Mouse (Mus musculus) MEL (cell line): ENCODE results near the gene Hmg20b. TPM values are rescaled to one million over a fixed set of nuclear protein-coding genes. Genes with fewer than 3 reads are reported as not detected.

ENCODE experiments used
- DNase-seq: peaks from one replicate; pipeline ENCODE4 v3.0.0; 2011; ENCODE audit warnings: low read depth, low spot score
- H3K27ac ChIP-seq: 2 replicates; pipeline ENCODE4 v1.5.1; 2012; ENCODE audit warnings: low read depth, mild to moderate bottlenecking, control low read depth, low read length, moderate library complexity; ENCODE audit not compliant: control insufficient read depth
- H3K27me3 ChIP-seq, 2 experiments: fragments of 150-350 bp in 1 of 2; sonication (generic) in 1 of 2; 2 replicates each; pipeline ENCODE4 v1.6.1; 2012; ENCODE audit warnings: low read length in 2 of 2, mild to moderate bottlenecking in 2 of 2, improper control_type of control experiment in 1 of 2, moderate library complexity in 1 of 2; ENCODE audit not compliant: insufficient read depth in 2 of 2, control insufficient read depth in 1 of 2
- H3K36me3 ChIP-seq, 2 experiments: 2 replicates each; pipeline ENCODE4 v1.6.1; 2012 to 2014; ENCODE audit warnings: low read length in 2 of 2, improper control_type of control experiment in 1 of 2, inconsistent platforms in 1 of 2, mild to moderate bottlenecking in 1 of 2; ENCODE audit not compliant: insufficient read depth in 2 of 2, control insufficient read depth in 1 of 2
- H3K4me1 ChIP-seq, 2 experiments: fragments of 150-350 bp in 1 of 2; sonication (generic) in 1 of 2; 2 replicates each; pipeline ENCODE4 v1.6.1; 2012; ENCODE audit warnings: low read length in 2 of 2, improper control_type of control experiment in 1 of 2, mild to moderate bottlenecking in 1 of 2; ENCODE audit not compliant: insufficient read depth in 2 of 2, control insufficient read depth in 1 of 2
- H3K4me3 ChIP-seq, 2 experiments: fragments of 150-350 bp in 1 of 2; sonication (generic) in 1 of 2; 2 replicates each; pipeline ENCODE4 v1.5.1; 2012; ENCODE audit warnings: low read depth in 2 of 2, low read length in 2 of 2, mild to moderate bottlenecking in 2 of 2, moderate library complexity in 2 of 2, control low read depth in 1 of 2, improper control_type of control experiment in 1 of 2; ENCODE audit not compliant: control insufficient read depth in 1 of 2, insufficient read depth in 1 of 2
- H3K79me2 ChIP-seq: 2 replicates; pipeline ENCODE4 v1.6.1; 2012; ENCODE audit warnings: mild to moderate bottlenecking, low read length, moderate library complexity; ENCODE audit not compliant: control insufficient read depth, poor library complexity, insufficient read depth
- H3K9ac ChIP-seq: 2 replicates; pipeline ENCODE4 v1.6.1; 2012; ENCODE audit warnings: low read depth, mild to moderate bottlenecking, control low read depth, low read length, moderate library complexity; ENCODE audit not compliant: control insufficient read depth, poor library complexity, severe bottlenecking
- H3K9me3 ChIP-seq: fragments of 150-350 bp; sonication (generic); replicated peaks from 2 replicates; pipeline ENCODE4 v1.6.1; 2012; ENCODE audit warnings: mild to moderate bottlenecking, low read length, improper control_type of control experiment, moderate library complexity; ENCODE audit not compliant: insufficient read depth
- CHD1 ChIP-seq: IDR thresholded peaks from 2 replicates; pipeline ENCODE4 v1.6.1; 2012; ENCODE audit warnings: low read depth, mild to moderate bottlenecking, inconsistent platforms, low read length, improper control_type of control experiment
- CHD2 ChIP-seq: IDR thresholded peaks from 2 replicates; pipeline ENCODE4 v1.6.1; 2011; ENCODE audit warnings: low read length, improper control_type of control experiment
- CTCF ChIP-seq, 3 experiments: IDR thresholded peaks in 2 of 3; conservative IDR thresholded peaks in 1 of 3; 2 replicates each; pipeline ENCODE4 v1.5.1; 2011 to 2012; ENCODE audit warnings: low read length in 3 of 3, low read depth in 2 of 3, mild to moderate bottlenecking in 2 of 3, improper control_type of control experiment in 1 of 3, inconsistent platforms in 1 of 3, mixed read lengths in 1 of 3, moderate library complexity in 1 of 3; ENCODE audit not compliant: control insufficient read depth in 1 of 3, insufficient read depth in 1 of 3, poor library complexity in 1 of 3, severe bottlenecking in 1 of 3
- E2F4 ChIP-seq: IDR thresholded peaks from 2 replicates; pipeline ENCODE4 v1.6.1; 2011; ENCODE audit warnings: low read depth, low read length, improper control_type of control experiment, borderline replicate concordance
- ELF1 ChIP-seq: IDR thresholded peaks from 2 replicates; pipeline ENCODE4 v1.6.1; 2014; ENCODE audit warnings: low read depth, mild to moderate bottlenecking, inconsistent platforms, low read length, improper control_type of control experiment, moderate library complexity
- ETS1 ChIP-seq: IDR thresholded peaks from 2 replicates; pipeline ENCODE4 v1.6.1; 2012; ENCODE audit warnings: low read depth, mild to moderate bottlenecking, inconsistent platforms, low read length, improper control_type of control experiment, moderate library complexity
- HCFC1 ChIP-seq: IDR thresholded peaks from 2 replicates; pipeline ENCODE4 v1.6.1; 2012; ENCODE audit warnings: low read depth, mild to moderate bottlenecking, inconsistent platforms, low read length, improper control_type of control experiment, moderate library complexity
- JUND ChIP-seq: IDR thresholded peaks from 2 replicates; pipeline ENCODE4 v1.6.1; 2011; ENCODE audit warnings: low read depth, mild to moderate bottlenecking, improper control_type of control experiment, low read length
- MAFK ChIP-seq: IDR thresholded peaks from 2 replicates; pipeline ENCODE4 v1.6.1; 2011; ENCODE audit warnings: low read depth, mild to moderate bottlenecking, low read length, improper control_type of control experiment, borderline replicate concordance
- MAX ChIP-seq: IDR thresholded peaks from 2 replicates; pipeline ENCODE4 v1.6.1; 2011; ENCODE audit warnings: low read length, improper control_type of control experiment
- MAZ ChIP-seq: IDR thresholded peaks from 2 replicates; pipeline ENCODE4 v1.6.1; 2012; ENCODE audit warnings: low read depth, mild to moderate bottlenecking, inconsistent platforms, low read length, improper control_type of control experiment
- MYB ChIP-seq: IDR thresholded peaks from 2 replicates; pipeline ENCODE4 v1.6.1; 2011; ENCODE audit warnings: mild to moderate bottlenecking, low read depth, low read length, improper control_type of control experiment
- NELFE ChIP-seq: IDR thresholded peaks from 2 replicates; pipeline ENCODE4 v1.6.1; 2011; ENCODE audit warnings: low read depth, low read length, improper control_type of control experiment
- POLR2AphosphoS5 ChIP-seq: IDR thresholded peaks from 2 replicates; pipeline ENCODE4 v1.6.1; 2012; ENCODE audit warnings: low read depth, borderline replicate concordance, mild to moderate bottlenecking, inconsistent platforms, low read length, moderate library complexity, mixed read lengths
- SIN3A ChIP-seq: IDR thresholded peaks from 2 replicates; pipeline ENCODE4 v1.6.1; 2012; ENCODE audit warnings: low read length, improper control_type of control experiment, inconsistent platforms
- SMC3 ChIP-seq: IDR thresholded peaks from 2 replicates; pipeline ENCODE4 v1.6.1; 2011; ENCODE audit warnings: low read depth, low read length, improper control_type of control experiment
- TAL1 ChIP-seq: IDR thresholded peaks from 2 replicates; pipeline ENCODE4 v1.6.1; 2012; ENCODE audit warnings: mild to moderate bottlenecking, inconsistent platforms, low read length, moderate library complexity, mixed read lengths
- UBTF ChIP-seq: IDR thresholded peaks from 2 replicates; pipeline ENCODE4 v1.6.1; 2012; ENCODE audit warnings: low read depth, mild to moderate bottlenecking, inconsistent platforms, low read length, improper control_type of control experiment, moderate library complexity, borderline replicate concordance; ENCODE audit not compliant: insufficient read depth
- USF2 ChIP-seq, 2 experiments: IDR thresholded peaks; 2 replicates each; pipeline ENCODE4 v1.6.1; 2011 to 2012; ENCODE audit warnings: improper control_type of control experiment in 2 of 2, low read length in 2 of 2, borderline replicate concordance in 1 of 2, inconsistent platforms in 1 of 2, low read depth in 1 of 2, mild to moderate bottlenecking in 1 of 2; ENCODE audit not compliant: insufficient read depth in 1 of 2
- ZMIZ1 ChIP-seq: IDR thresholded peaks from 2 replicates; pipeline ENCODE4 v1.6.1; 2012; ENCODE audit warnings: low read depth, mild to moderate bottlenecking, inconsistent platforms, low read length, improper control_type of control experiment, moderate library complexity
- ZNF384 ChIP-seq: IDR thresholded peaks from 2 replicates; pipeline ENCODE4 v1.6.1; 2012; ENCODE audit warnings: low read depth, mild to moderate bottlenecking, inconsistent platforms, low read length, improper control_type of control experiment
- polyA plus RNA-seq, 2 experiments: library from polyadenylated mRNA; stranded (reverse) in 1 of 2; unstranded in 1 of 2; fragments of >175 nt in 1 of 2; fragments of >200 nt in 1 of 2; gene quantifications; 2 replicates each; pipeline versions ENCODE4 v1.2.1 to v1.2.4; 2012; ENCODE audit warnings: low replicate concordance in 2 of 2, low read depth in 1 of 2; ENCODE audit not compliant: insufficient read length in 2 of 2, insufficient read depth in 1 of 2, missing spikeins in 1 of 2
- total RNA-seq: library from RNA; depleted of rRNA; stranded (reverse); fragments of 300-350 nt; gene quantifications from 2 replicates; pipeline ENCODE4 v1.2.3, GENCODE M21; 2012

Gene Hmg20b
- total and polyA plus RNA-seq, 3 experiments = 27.0 to 92.7 TPM; not detected in 1

DNA sequence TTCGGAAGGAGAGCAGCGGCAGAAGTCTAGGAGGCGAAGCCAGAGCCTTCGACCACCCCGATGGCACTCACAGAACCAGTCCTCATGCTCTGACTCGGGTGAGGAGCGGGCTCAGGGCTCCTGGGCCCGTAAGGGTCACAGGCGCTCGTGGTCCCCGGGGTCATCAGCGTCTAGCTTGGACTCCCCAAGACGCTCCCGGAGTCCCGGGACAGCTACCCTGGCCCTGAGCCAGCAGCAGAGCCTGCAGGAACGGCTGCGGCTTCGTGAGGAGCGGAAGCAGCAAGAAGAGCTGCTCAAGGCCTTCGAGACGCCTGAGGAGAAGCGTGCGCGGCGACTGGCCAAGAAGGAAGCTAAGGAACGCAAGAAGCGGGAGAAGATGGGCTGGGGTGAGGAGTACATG, 27.8 kb downstream of the Hmg20b start:
- no peak for DNase-seq
- peaks cover 2 to 6% of the 10 kb centered on the region in 2 experiments; a peak in 2 of 4 replicates for H3K36me3 ChIP-seq
- peaks cover 20% of the 10 kb centered on the region for H3K79me2 ChIP-seq
- H3K4me1 ChIP-seq = peaks cover 0 to 12% of the 10 kb centered on the region in 2 experiments; a peak in 3 of 4 replicates
- TF ChIP-seq MAZ = no peak
- TF ChIP-seq POLR2AphosphoS5 = no peak
- no peak for TF ChIP-seq USF2 (IDR thresholded peaks at IDR 0.05; ENCODE audit: borderline replicate concordance in 1 of 2, insufficient read depth in 1 of 2, low read depth in 1 of 2, low read length in 2 of 2)
- TF ChIP-seq SMC3 = no peak
- no peak for TF ChIP-seq ELF1
- no peak for TF ChIP-seq E2F4
- no peak for TF ChIP-seq SIN3A
- TF ChIP-seq ZNF384 = no peak
- no peak for TF ChIP-seq MAX
- no peak for TF ChIP-seq MAFK
- TF ChIP-seq TAL1 = no peak
- no peak for TF ChIP-seq UBTF
- no peak for TF ChIP-seq ZMIZ1
- no peak for TF ChIP-seq CHD1
- TF ChIP-seq MYB = no peak
- TF ChIP-seq CTCF (IDR thresholded peaks at IDR 0.05 in 2 of 3, conservative IDR thresholded peaks at IDR 0.05 in 1 of 3; ENCODE audit: control insufficient read depth in 1 of 3, insufficient read depth in 1 of 3, low read depth in 2 of 3, low read length in 3 of 3, poor library complexity in 1 of 3, severe bottlenecking in 1 of 3) = no peak
- no peak for TF ChIP-seq HCFC1
- H3K27me3 ChIP-seq = no peaks in the 10 kb centered on the region
- H3K9ac ChIP-seq = peak overlapping the region; percentile 93
- H3K4me3 ChIP-seq = no peak overlapping the region
- H3K27ac ChIP-seq = no peak overlapping the region
- no peaks in the 10 kb centered on the region for H3K9me3 ChIP-seq

DNA sequence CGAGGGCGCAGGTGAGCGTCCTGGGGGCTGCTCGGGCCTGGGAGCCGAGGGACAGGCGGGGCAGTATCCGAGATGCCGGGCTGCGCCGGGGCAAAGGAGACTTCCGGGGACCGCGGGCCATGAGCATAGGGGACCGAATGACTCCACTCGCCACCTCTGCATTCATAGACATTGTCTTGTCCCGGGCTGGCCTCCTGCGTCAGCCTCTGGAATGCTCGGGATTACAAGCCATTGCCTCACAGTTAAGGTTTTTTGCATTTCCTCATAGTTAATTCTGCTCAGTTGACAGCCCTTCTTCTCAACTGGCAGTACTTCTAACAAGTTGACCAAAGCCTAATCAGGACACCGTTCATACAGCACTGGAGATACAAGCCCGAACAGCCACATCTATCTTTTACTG, 28.8 kb downstream of the Hmg20b start:
- Histone ChIP-seq H3K4me1 (peaks cover 0 to 12% of the 10 kb centered on the region in 2 experiments; a peak in 3 of 4 replicates), H3K9ac (peak overlapping the region; percentile 93), H3K36me3 (peaks cover 2 to 6% of the 10 kb centered on the region in 2 experiments; a peak in 2 of 4 replicates)

More for the DNA sequence above, 28.8 kb downstream of the Hmg20b start:
- DNase-seq = no peak
- Histone ChIP-seq H3K27me3 (no peaks in the 10 kb centered on the region), H3K9me3 (no peaks in the 10 kb centered on the region), H3K4me3 (peak overlapping the region; percentile 54 to 86), H3K79me2 (peaks cover 20% of the 10 kb centered on the region), H3K27ac (peak overlapping the region; percentile 46)
- TF ChIP-seq ETS1 (no peak), ZMIZ1 (no peak), NELFE (no peak), JUND (no peak), CHD2 (no peak)
